Mouse (Mus musculus): ENCODE results near the gene Cntn5. TPM values are rescaled to one million over a fixed set of nuclear protein-coding genes. Genes with fewer than 3 reads are reported as not detected.

Gene Cntn5
- polyA plus RNA-seq, 1 experiment from 2014 or later = 0.54 TPM

DNA sequence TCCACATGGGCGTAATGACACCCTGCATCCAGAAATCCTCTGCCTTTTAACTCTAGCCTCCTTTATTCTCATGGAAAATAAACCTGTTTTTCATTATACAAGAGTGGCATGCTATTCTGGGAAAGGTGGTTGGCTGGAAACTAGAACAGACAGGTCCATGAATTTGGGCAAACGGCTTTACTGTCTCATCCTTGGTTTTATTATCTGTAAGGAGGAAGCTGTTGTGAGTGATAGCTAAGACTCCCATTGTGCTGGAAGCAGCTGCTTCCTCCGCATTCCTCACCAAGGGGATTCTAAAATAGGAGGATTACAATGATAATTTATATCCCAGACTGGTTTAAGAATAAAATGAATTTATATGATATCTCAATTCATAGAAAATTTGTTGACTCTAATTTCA lies 955.2 kb downstream of the Cntn5 start:
- ATAC-seq (replicated peaks; ENCODE audit: low FRiP score, low TSS enrichment, low read depth) (no peak), DNase-seq (ENCODE audit: low spot score) (no peak)
- no peaks in the 10 kb centered on the region for H3K27me3 ChIP-seq (replicated peaks; ENCODE audit: control insufficient read depth, insufficient read depth, low read length)
- no peaks in the 10 kb centered on the region for H3K4me1 ChIP-seq (replicated peaks; ENCODE audit: control insufficient read depth, insufficient read depth, low read length)
- H3K9ac ChIP-seq (ENCODE audit: low read length) = no peak overlapping the region
- H3K9me3 ChIP-seq (ENCODE audit: control insufficient read depth, low read length) = no peaks in the 10 kb centered on the region
- no peak overlapping the region for H3K27ac ChIP-seq (ENCODE audit: low read depth)
- no peaks in the 10 kb centered on the region for H3K36me3 ChIP-seq (ENCODE audit: control insufficient read depth, insufficient read depth, low read length)
- no peak overlapping the region for H3K4me2 ChIP-seq (ENCODE audit: low read length)
- 58% methylated on average over 3 of the region's 3 CpGs for WGBS
- no peak overlapping the region for H3K4me3 ChIP-seq (ENCODE audit: low read depth, low read length)

GRCm38 (mm10) chr9:9944872-9945271 lies 959.7 kb downstream of the Cntn5 start:
- H3K9ac ChIP-seq (ENCODE audit: low read length) = no peak overlapping the region
- no peak overlapping the region for H3K27ac ChIP-seq (ENCODE audit: low read depth)
- no peaks in the 10 kb centered on the region for H3K9me3 ChIP-seq (ENCODE audit: control insufficient read depth, low read length)
- DNase-seq (ENCODE audit: low spot score) (no peak), ATAC-seq (replicated peaks; ENCODE audit: low FRiP score, low TSS enrichment, low read depth) (no peak)
- H3K36me3 ChIP-seq (ENCODE audit: control insufficient read depth, insufficient read depth, low read length) = no peaks in the 10 kb centered on the region
- no peak overlapping the region for H3K4me3 ChIP-seq (ENCODE audit: low read depth, low read length)
- no peak overlapping the region for H3K4me2 ChIP-seq (ENCODE audit: low read length)
- WGBS = 74% methylated on average over 1 of the region's 1 CpGs
- H3K4me1 ChIP-seq (replicated peaks; ENCODE audit: control insufficient read depth, insufficient read depth, low read length) = no peaks in the 10 kb centered on the region
- no peaks in the 10 kb centered on the region for H3K27me3 ChIP-seq (replicated peaks; ENCODE audit: control insufficient read depth, insufficient read depth, low read length)

GRCm38 (mm10) chr9:9937444-9938436 lies 966.8 kb downstream of the Cntn5 start:
- ATAC-seq (replicated peaks; ENCODE audit: low FRiP score, low TSS enrichment, low read depth) (no peak), DNase-seq (ENCODE audit: low spot score) (no peak)
- H3K9me3 ChIP-seq (ENCODE audit: control insufficient read depth, low read length) = no peaks in the 10 kb centered on the region
- no peak overlapping the region for H3K27ac ChIP-seq (ENCODE audit: low read depth)
- no peaks in the 10 kb centered on the region for H3K4me1 ChIP-seq (replicated peaks; ENCODE audit: control insufficient read depth, insufficient read depth, low read length)
- whole genome bisulfite sequencing = 66% methylated on average over 1 of the region's 1 CpGs
- H3K9ac ChIP-seq (ENCODE audit: low read length) = no peak overlapping the region
- H3K4me3 ChIP-seq (ENCODE audit: low read depth, low read length) = no peak overlapping the region
- no peak overlapping the region for H3K4me2 ChIP-seq (ENCODE audit: low read length)
- H3K36me3 ChIP-seq (ENCODE audit: control insufficient read depth, insufficient read depth, low read length) = no peaks in the 10 kb centered on the region
- H3K27me3 ChIP-seq (replicated peaks; ENCODE audit: control insufficient read depth, insufficient read depth, low read length) = no peaks in the 10 kb centered on the region

DNA sequence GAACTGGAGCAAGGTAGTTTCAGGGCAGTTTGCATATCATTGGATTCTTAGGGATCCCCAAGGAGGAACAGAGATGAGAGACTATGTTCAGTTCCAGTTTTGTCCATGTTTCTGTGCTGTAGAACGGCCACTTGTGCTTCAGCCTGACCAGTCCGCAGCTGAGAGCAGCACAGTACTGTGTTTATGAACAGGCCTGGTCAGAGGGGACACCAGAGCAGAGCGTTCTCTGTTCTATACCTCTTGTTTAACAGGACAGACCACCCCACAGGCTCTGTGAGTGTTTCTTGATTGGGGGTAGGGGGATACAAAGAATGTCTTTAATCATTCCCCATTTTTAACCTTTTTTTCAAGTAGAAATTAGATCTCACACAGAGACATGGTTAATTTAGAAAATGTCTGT lies 984.0 kb downstream of the Cntn5 start:
- Histone ChIP-seq H3K4me3 (ENCODE audit: low read depth, low read length) (no peak overlapping the region), H3K4me1 (replicated peaks; ENCODE audit: control insufficient read depth, insufficient read depth, low read length) (no peaks in the 10 kb centered on the region), H3K4me2 (ENCODE audit: low read length) (no peak overlapping the region), H3K9me3 (ENCODE audit: control insufficient read depth, low read length) (no peaks in the 10 kb centered on the region), H3K27me3 (replicated peaks; ENCODE audit: control insufficient read depth, insufficient read depth, low read length) (no peaks in the 10 kb centered on the region), H3K9ac (ENCODE audit: low read length) (no peak overlapping the region), H3K36me3 (ENCODE audit: control insufficient read depth, insufficient read depth, low read length) (no peaks in the 10 kb centered on the region), H3K27ac (ENCODE audit: low read depth) (no peak overlapping the region)
- DNase-seq (ENCODE audit: low spot score) (no peak), ATAC-seq (replicated peaks; ENCODE audit: low FRiP score, low TSS enrichment, low read depth) (no peak)
- WGBS = 79% methylated on average over 3 of the region's 3 CpGs

DNA sequence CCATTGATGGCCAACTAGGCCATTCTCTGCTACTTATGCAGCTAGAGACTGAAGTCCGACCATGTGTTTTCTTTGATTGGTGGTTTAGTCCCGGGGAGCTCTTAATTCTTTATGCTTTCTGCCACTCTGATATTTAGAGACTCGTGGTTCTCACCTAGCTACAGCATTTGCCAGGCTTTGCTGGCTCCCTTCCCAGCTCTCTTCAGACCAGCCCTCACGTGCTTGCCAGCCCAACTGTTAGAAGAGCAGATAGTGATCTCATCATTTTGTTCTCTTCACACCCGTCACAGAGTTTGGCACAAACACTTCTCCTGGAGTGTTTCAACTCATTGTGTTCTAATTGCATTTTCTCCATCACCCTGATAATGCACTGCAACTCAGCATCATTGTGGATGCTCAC lies 1005.5 kb downstream of the Cntn5 start:
- WGBS = 66% methylated on average over 5 of the region's 5 CpGs
- no peak overlapping the region for H3K4me2 ChIP-seq (ENCODE audit: low read length)
- H3K27ac ChIP-seq (ENCODE audit: low read depth) = no peak overlapping the region
- no peaks in the 10 kb centered on the region for H3K9me3 ChIP-seq (ENCODE audit: control insufficient read depth, low read length)
- no peak overlapping the region for H3K9ac ChIP-seq (ENCODE audit: low read length)
- H3K36me3 ChIP-seq (ENCODE audit: control insufficient read depth, insufficient read depth, low read length) = no peaks in the 10 kb centered on the region
- no peak overlapping the region for H3K4me3 ChIP-seq (ENCODE audit: low read depth, low read length)
- no peaks in the 10 kb centered on the region for H3K27me3 ChIP-seq (replicated peaks; ENCODE audit: control insufficient read depth, insufficient read depth, low read length)
- no peak for DNase-seq (ENCODE audit: low spot score)
- no peaks in the 10 kb centered on the region for H3K4me1 ChIP-seq (replicated peaks; ENCODE audit: control insufficient read depth, insufficient read depth, low read length)
- ATAC-seq (replicated peaks; ENCODE audit: low FRiP score, low TSS enrichment, low read depth) = no peak

GRCm38 (mm10) chr9:9886210-9886609 lies 1018.4 kb downstream of the Cntn5 start:
- H3K9me3 ChIP-seq (ENCODE audit: control insufficient read depth, low read length) = no peaks in the 10 kb centered on the region
- 75% methylated on average over 6 of the region's 6 CpGs for WGBS

GRCm38 (mm10) chr9:9882779-9883383 lies 1021.7 kb downstream of the Cntn5 start:
- WGBS = 75% methylated on average over 8 of the region's 8 CpGs
- DNase-seq (ENCODE audit: low spot score) = no peak
- Histone ChIP-seq H3K27me3 (replicated peaks; ENCODE audit: control insufficient read depth, insufficient read depth, low read length) (no peaks in the 10 kb centered on the region), H3K36me3 (ENCODE audit: control insufficient read depth, insufficient read depth, low read length) (no peaks in the 10 kb centered on the region), H3K27ac (ENCODE audit: low read depth) (no peak overlapping the region), H3K4me3 (ENCODE audit: low read depth, low read length) (no peak overlapping the region), H3K9me3 (ENCODE audit: control insufficient read depth, low read length) (no peaks in the 10 kb centered on the region), H3K9ac (ENCODE audit: low read length) (no peak overlapping the region), H3K4me1 (replicated peaks; ENCODE audit: control insufficient read depth, insufficient read depth, low read length) (no peaks in the 10 kb centered on the region), H3K4me2 (ENCODE audit: low read length) (no peak overlapping the region)
- ATAC-seq (replicated peaks; ENCODE audit: low FRiP score, low TSS enrichment, low read depth) = no peak

More at GRCm38 (mm10) chr9:9886210-9886609, 1018.4 kb downstream of the Cntn5 start:
- DNase-seq (ENCODE audit: low spot score) (no peak), ATAC-seq (replicated peaks; ENCODE audit: low FRiP score, low TSS enrichment, low read depth) (no peak)
- Histone ChIP-seq H3K9ac (ENCODE audit: low read length) (no peak overlapping the region), H3K27ac (ENCODE audit: low read depth) (no peak overlapping the region), H3K4me1 (replicated peaks; ENCODE audit: control insufficient read depth, insufficient read depth, low read length) (no peaks in the 10 kb centered on the region), H3K4me2 (ENCODE audit: low read length) (no peak overlapping the region), H3K4me3 (ENCODE audit: low read depth, low read length) (no peak overlapping the region), H3K27me3 (replicated peaks; ENCODE audit: control insufficient read depth, insufficient read depth, low read length) (no peaks in the 10 kb centered on the region), H3K36me3 (ENCODE audit: control insufficient read depth, insufficient read depth, low read length) (no peaks in the 10 kb centered on the region)

GRCm38 (mm10) chr9:9872112-9873035 lies 1032.2 kb downstream of the Cntn5 start:
- WGBS = 47% methylated on average over 7 of the region's 7 CpGs
- H3K4me3 ChIP-seq (ENCODE audit: low read depth, low read length) = no peak overlapping the region
- no peak overlapping the region for H3K4me2 ChIP-seq (ENCODE audit: low read length)

More at GRCm38 (mm10) chr9:9872112-9873035, 1032.2 kb downstream of the Cntn5 start:
- Histone ChIP-seq H3K27ac (ENCODE audit: low read depth) (no peak overlapping the region), H3K4me1 (replicated peaks; ENCODE audit: control insufficient read depth, insufficient read depth, low read length) (no peaks in the 10 kb centered on the region), H3K9ac (ENCODE audit: low read length) (no peak overlapping the region), H3K27me3 (replicated peaks; ENCODE audit: control insufficient read depth, insufficient read depth, low read length) (no peaks in the 10 kb centered on the region), H3K36me3 (ENCODE audit: control insufficient read depth, insufficient read depth, low read length) (no peaks in the 10 kb centered on the region), H3K9me3 (ENCODE audit: control insufficient read depth, low read length) (no peaks in the 10 kb centered on the region)
- no peak for DNase-seq (ENCODE audit: low spot score)
- ATAC-seq (replicated peaks; ENCODE audit: low FRiP score, low TSS enrichment, low read depth) = no peak
